Mouse (Mus musculus): ENCODE data around the gene Ppp1r2. TPM values are rescaled to one million over a fixed set of nuclear protein-coding genes. Genes with fewer than 3 reads are reported as not detected.

The Ppp1r2 gene
- polyA plus RNA-seq, 2 experiments: 40.5 to 77.7 TPM

- no peak overlapping the region for H3K27ac ChIP-seq (replicated peaks; ENCODE audit: low read depth, low read length)
- H3K4me1 ChIP-seq (ENCODE audit: control insufficient read depth, insufficient read depth, low read length): peaks cover 12% of the 10 kb centered on the region
- 78% methylated on average over 6 of the region's 6 CpGs for WGBS
Observed at GRCm38 (mm10) chr16:31278581-31278980, 3.5 kb upstream of the Ppp1r2 start.

GRCm38 (mm10) chr16:31278081-31278480 is 3.0 kb upstream of the Ppp1r2 start:
- WGBS: 42% methylated on average over 2 of the region's 2 CpGs
- Histone ChIP-seq H3K4me2 (replicated peaks; ENCODE audit: low read depth, low read length, severe bottlenecking) (no peak overlapping the region), H3K27me3 (ENCODE audit: control insufficient read depth, insufficient read depth, low read length) (no peaks in the 10 kb centered on the region), H3K9ac (ENCODE audit: low read depth, low read length, severe bottlenecking) (no peak overlapping the region), H3K27ac (replicated peaks; ENCODE audit: low read depth, low read length) (no peak overlapping the region), H3K4me1 (ENCODE audit: control insufficient read depth, insufficient read depth, low read length) (peaks cover 17% of the 10 kb centered on the region), H3K4me3 (replicated peaks; ENCODE audit: low read length) (no peak overlapping the region), H3K9me3 (ENCODE audit: control insufficient read depth, low read length) (no peaks in the 10 kb centered on the region), H3K36me3 (ENCODE audit: control insufficient read depth, insufficient read depth, low read length) (no peaks in the 10 kb centered on the region)
- DNase-seq (ENCODE audit: low spot score): no peak
- no peak for ATAC-seq (ENCODE audit: low FRiP score, low read depth)
- TF ChIP-seq POLR2A (IDR thresholded peaks at IDR 0.05; ENCODE audit: borderline replicate concordance, extremely low read depth, insufficient read depth, insufficient read length): no peak

More at GRCm38 (mm10) chr16:31278581-31278980, 3.5 kb upstream of the Ppp1r2 start:
- DNase-seq (ENCODE audit: low spot score): no peak
- H3K4me2 ChIP-seq (replicated peaks; ENCODE audit: low read depth, low read length, severe bottlenecking): no peak overlapping the region
- H3K9ac ChIP-seq (ENCODE audit: low read depth, low read length, severe bottlenecking): no peak overlapping the region
- no peaks in the 10 kb centered on the region for H3K27me3 ChIP-seq (ENCODE audit: control insufficient read depth, insufficient read depth, low read length)
- no peak overlapping the region for H3K4me3 ChIP-seq (replicated peaks; ENCODE audit: low read length)
- H3K36me3 ChIP-seq (ENCODE audit: control insufficient read depth, insufficient read depth, low read length): no peaks in the 10 kb centered on the region
- TF ChIP-seq POLR2A (IDR thresholded peaks at IDR 0.05; ENCODE audit: borderline replicate concordance, extremely low read depth, insufficient read depth, insufficient read length): no peak
- no peak for ATAC-seq (ENCODE audit: low FRiP score, low read depth)
- no peaks in the 10 kb centered on the region for H3K9me3 ChIP-seq (ENCODE audit: control insufficient read depth, low read length)

DNA sequence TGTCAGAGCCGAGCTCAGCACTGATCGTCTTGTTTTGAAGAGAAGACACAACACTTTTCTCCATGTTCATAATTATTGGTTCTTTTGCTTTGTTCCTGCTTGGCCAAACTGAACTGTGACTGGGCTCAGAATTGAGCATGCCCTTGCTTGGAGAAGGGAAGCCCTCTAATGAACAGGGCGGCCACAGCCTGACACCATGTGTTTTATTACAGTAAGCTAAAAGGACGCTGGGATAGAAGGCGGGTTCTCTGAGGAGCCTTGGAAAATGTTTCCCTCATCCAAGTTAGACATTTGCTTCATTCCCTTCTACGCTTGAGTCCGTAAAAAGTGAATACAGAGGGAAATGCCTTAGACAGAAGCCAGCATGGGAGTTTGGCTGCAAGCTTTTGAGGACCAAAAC is 1.9 kb upstream of the Ppp1r2 start:
- H3K4me1 ChIP-seq (ENCODE audit: control insufficient read depth, insufficient read depth, low read length): peaks cover 27% of the 10 kb centered on the region
- H3K9ac ChIP-seq (ENCODE audit: low read depth, low read length, severe bottlenecking): no peak overlapping the region
- DNase-seq (ENCODE audit: low spot score) (no peak), ATAC-seq (ENCODE audit: low FRiP score, low read depth) (no peak)
- H3K4me2 ChIP-seq (replicated peaks; ENCODE audit: low read depth, low read length, severe bottlenecking): no peak overlapping the region
- peak overlapping the region; percentile 28; the same call in 1 of the 2 replicates for H3K27ac ChIP-seq (replicated peaks; ENCODE audit: low read depth, low read length)
- TF ChIP-seq POLR2A (IDR thresholded peaks at IDR 0.05; ENCODE audit: borderline replicate concordance, extremely low read depth, insufficient read depth, insufficient read length): no peak
- no peaks in the 10 kb centered on the region for H3K36me3 ChIP-seq (ENCODE audit: control insufficient read depth, insufficient read depth, low read length)
- 52% methylated on average over 7 of the region's 7 CpGs for WGBS
- no peaks in the 10 kb centered on the region for H3K27me3 ChIP-seq (ENCODE audit: control insufficient read depth, insufficient read depth, low read length)
- no peaks in the 10 kb centered on the region for H3K9me3 ChIP-seq (ENCODE audit: control insufficient read depth, low read length)
- no peak overlapping the region for H3K4me3 ChIP-seq (replicated peaks; ENCODE audit: low read length)

DNA sequence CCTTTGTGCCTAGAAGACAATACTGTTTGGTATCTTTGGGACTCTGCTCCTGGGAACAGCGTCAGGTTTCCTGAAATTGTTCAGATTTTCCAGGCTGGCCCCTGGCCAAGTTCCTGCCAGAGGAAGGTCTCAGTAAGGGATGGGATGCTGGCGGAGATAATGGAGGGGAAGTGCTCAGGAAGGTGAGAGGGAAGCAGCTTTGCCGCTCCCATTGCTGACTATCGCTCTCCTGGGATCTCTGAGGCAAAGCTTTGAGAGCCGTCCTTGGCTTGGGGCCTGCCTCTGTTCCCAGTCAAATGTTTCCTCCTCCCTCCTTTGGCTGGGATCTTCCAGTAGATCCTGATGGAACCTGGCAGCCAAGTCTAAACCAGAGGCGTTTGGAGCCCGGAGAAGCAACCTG is 1.5 kb upstream of the Ppp1r2 start:
- WGBS: 61% methylated on average over 7 of the region's 7 CpGs
- no peak for TF ChIP-seq POLR2A (IDR thresholded peaks at IDR 0.05; ENCODE audit: borderline replicate concordance, extremely low read depth, insufficient read depth, insufficient read length)
- H3K9me3 ChIP-seq (ENCODE audit: control insufficient read depth, low read length): no peaks in the 10 kb centered on the region
- H3K36me3 ChIP-seq (ENCODE audit: control insufficient read depth, insufficient read depth, low read length): 0 out of 2 replicates have a peak, but pooled peaks cover 3% of the 10 kb centered on the region
- 0 out of 2 replicates have a peak overlapping the region, but pooled peaks have one; percentile 6 for H3K4me2 ChIP-seq (replicated peaks; ENCODE audit: low read depth, low read length, severe bottlenecking)
- H3K4me3 ChIP-seq (replicated peaks; ENCODE audit: low read length): no peak overlapping the region
- peak overlapping the region; percentile 28; the same call in 1 of the 2 replicates for H3K27ac ChIP-seq (replicated peaks; ENCODE audit: low read depth, low read length)
- ATAC-seq (ENCODE audit: low FRiP score, low read depth) (no peak), DNase-seq (ENCODE audit: low spot score) (peak; percentile 67)
- H3K9ac ChIP-seq (ENCODE audit: low read depth, low read length, severe bottlenecking): no peak overlapping the region
- H3K27me3 ChIP-seq (ENCODE audit: control insufficient read depth, insufficient read depth, low read length): no peaks in the 10 kb centered on the region
- peaks cover 27% of the 10 kb centered on the region for H3K4me1 ChIP-seq (ENCODE audit: control insufficient read depth, insufficient read depth, low read length)

GRCm38 (mm10) chr16:31274084-31274483 is 993 bp downstream of the Ppp1r2 start:
- whole genome bisulfite sequencing: 3% methylated on average over 6 of the region's 6 CpGs
- Histone ChIP-seq H3K27ac (replicated peaks; ENCODE audit: low read depth, low read length) (0 out of 2 replicates have a peak overlapping the region, but pooled peaks have one; percentile 86), H3K36me3 (ENCODE audit: control insufficient read depth, insufficient read depth, low read length) (peaks cover 11% of the 10 kb centered on the region; the same call in 1 of the 2 replicates), H3K4me3 (replicated peaks; ENCODE audit: low read length) (peak overlapping the region; percentile 90), H3K4me2 (replicated peaks; ENCODE audit: low read depth, low read length, severe bottlenecking) (peak overlapping the region; percentile 75), H3K9ac (ENCODE audit: low read depth, low read length, severe bottlenecking) (peak overlapping the region; percentile 96), H3K9me3 (ENCODE audit: control insufficient read depth, low read length) (no peaks in the 10 kb centered on the region), H3K27me3 (ENCODE audit: control insufficient read depth, insufficient read depth, low read length) (no peaks in the 10 kb centered on the region), H3K4me1 (ENCODE audit: control insufficient read depth, insufficient read depth, low read length) (peaks cover 27% of the 10 kb centered on the region)
- DNase-seq (ENCODE audit: low spot score): no peak
- no peak for TF ChIP-seq POLR2A (IDR thresholded peaks at IDR 0.05; ENCODE audit: borderline replicate concordance, extremely low read depth, insufficient read depth, insufficient read length)
- ATAC-seq (ENCODE audit: low FRiP score, low read depth): no peak

Data from limb, embryonic 14.5 days (tissue).